Mouse (Mus musculus): ENCODE data around the gene Csf2. TPM values are rescaled to one million over a fixed set of nuclear protein-coding genes. Genes with fewer than 3 reads are reported as not detected.

Csf2 gene
- polyA plus RNA-seq, 1 experiment = not detected

DNA sequence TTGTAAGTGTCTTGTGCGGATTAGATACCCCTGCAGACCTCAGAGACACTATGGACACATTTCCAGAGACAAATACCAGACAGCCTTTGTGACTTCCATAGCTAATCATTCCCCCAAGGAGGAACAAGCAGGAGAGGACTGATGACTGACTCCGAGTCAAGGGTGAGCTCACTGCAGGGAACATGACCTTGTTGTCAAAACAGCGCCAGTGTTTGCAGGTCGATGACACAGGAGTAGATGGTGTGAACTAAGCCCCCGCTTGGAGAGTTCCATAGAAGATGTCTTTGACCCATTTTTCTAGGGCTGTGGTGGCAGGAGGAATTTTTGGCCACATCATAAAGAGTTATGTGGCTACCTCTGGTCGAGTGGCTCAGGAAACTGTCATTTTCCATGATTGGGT, 33.4 kb downstream of the Csf2 start:
- Histone ChIP-seq H3K79me2 (ENCODE audit: control insufficient read depth, insufficient read depth) (no peaks in the 10 kb centered on the region), H3K36me3 (ENCODE audit: control insufficient read depth, insufficient read depth) (no peaks in the 10 kb centered on the region), H3ac (ENCODE audit: control insufficient read depth, insufficient read length) (no peak overlapping the region), H3K4me3 (no peak overlapping the region), H3K27me3 (ENCODE audit: control insufficient read depth, insufficient read depth, insufficient read length) (no peaks in the 10 kb centered on the region), H3K4me2 (ENCODE audit: low read depth) (no peak overlapping the region)
- TF ChIP-seq POLR2AphosphoS2 (IDR thresholded peaks at IDR 0.05; ENCODE audit: insufficient read length, low read depth) (no peak), SRF (IDR thresholded peaks at IDR 0.05; ENCODE audit: control insufficient read depth, insufficient read length, low read depth) (no peak), CEBPB (IDR thresholded peaks at IDR 0.05; ENCODE audit: insufficient read depth, poor library complexity, severe bottlenecking) (no peak), POLR2A (IDR thresholded peaks at IDR 0.05; ENCODE audit: insufficient read length, low read depth) (no peak), TCF12 (IDR thresholded peaks at IDR 0.05; ENCODE audit: insufficient read depth, poor library complexity, severe bottlenecking) (no peak), TCF3 (IDR thresholded peaks at IDR 0.05; ENCODE audit: insufficient read length, low read depth) (no peak), USF1 (IDR thresholded peaks at IDR 0.05; ENCODE audit: low read depth) (no peak), MAX (IDR thresholded peaks at IDR 0.05; ENCODE audit: low read depth) (no peak), MYOG (IDR thresholded peaks at IDR 0.05; ENCODE audit: control insufficient read depth in 1 of 3, insufficient read depth in 1 of 3, insufficient read length in 2 of 3, low read depth in 2 of 3) (no peak), E2F4 (IDR thresholded peaks at IDR 0.05; ENCODE audit: insufficient read depth) (no peak), MYOD1 (IDR thresholded peaks at IDR 0.05; ENCODE audit: control insufficient read depth in 1 of 3, insufficient read length in 2 of 3, low read depth in 2 of 3) (no peak), REST (IDR thresholded peaks at IDR 0.05; ENCODE audit: insufficient read depth, insufficient read length) (no peak)

GRCm38 (mm10) chr11:54214499-54215443, 34.7 kb downstream of the Csf2 start:
- H3K4me2 ChIP-seq (ENCODE audit: low read depth) = peak overlapping the region; percentile 70
- no peak overlapping the region for H3ac ChIP-seq (ENCODE audit: control insufficient read depth, insufficient read length)
- H3K36me3 ChIP-seq (ENCODE audit: control insufficient read depth, insufficient read depth) = no peaks in the 10 kb centered on the region
- H3K4me3 ChIP-seq = no peak overlapping the region
- no peaks in the 10 kb centered on the region for H3K27me3 ChIP-seq (ENCODE audit: control insufficient read depth, insufficient read depth, insufficient read length)
- TF ChIP-seq TCF12 (IDR thresholded peaks at IDR 0.05; ENCODE audit: insufficient read depth, poor library complexity, severe bottlenecking) (peak; percentile 67), MYOD1 (IDR thresholded peaks at IDR 0.05; ENCODE audit: control insufficient read depth in 1 of 3, insufficient read length in 2 of 3, low read depth in 2 of 3) (no peak), MYOG (IDR thresholded peaks at IDR 0.05; ENCODE audit: control insufficient read depth in 1 of 3, insufficient read depth in 1 of 3, insufficient read length in 2 of 3, low read depth in 2 of 3) (peak in 1 of 3 experiments; percentile 19), POLR2A (IDR thresholded peaks at IDR 0.05; ENCODE audit: insufficient read length, low read depth) (no peak), MAX (IDR thresholded peaks at IDR 0.05; ENCODE audit: low read depth) (no peak)
- H3K79me2 ChIP-seq (ENCODE audit: control insufficient read depth, insufficient read depth) = no peaks in the 10 kb centered on the region

GRCm38 (mm10) chr11:54213631-54214030, 35.8 kb downstream of the Csf2 start:
- Histone ChIP-seq H3K4me2 (ENCODE audit: low read depth) (no peak overlapping the region), H3ac (ENCODE audit: control insufficient read depth, insufficient read length) (no peak overlapping the region), H3K27me3 (ENCODE audit: control insufficient read depth, insufficient read depth, insufficient read length) (no peaks in the 10 kb centered on the region), H3K4me3 (no peak overlapping the region), H3K36me3 (ENCODE audit: control insufficient read depth, insufficient read depth) (no peaks in the 10 kb centered on the region), H3K79me2 (ENCODE audit: control insufficient read depth, insufficient read depth) (no peaks in the 10 kb centered on the region)
- no peak for TF ChIP-seq POLR2A (IDR thresholded peaks at IDR 0.05; ENCODE audit: insufficient read length, low read depth)

- Histone ChIP-seq H3K4me2 (ENCODE audit: low read depth) (no peak overlapping the region), H3K79me2 (ENCODE audit: control insufficient read depth, insufficient read depth) (no peaks in the 10 kb centered on the region), H3ac (ENCODE audit: control insufficient read depth, insufficient read length) (no peak overlapping the region), H3K4me3 (no peak overlapping the region), H3K27me3 (ENCODE audit: control insufficient read depth, insufficient read depth, insufficient read length) (no peaks in the 10 kb centered on the region), H3K36me3 (ENCODE audit: control insufficient read depth, insufficient read depth) (no peaks in the 10 kb centered on the region)
- TF ChIP-seq MAX (IDR thresholded peaks at IDR 0.05; ENCODE audit: low read depth) (no peak), CEBPB (IDR thresholded peaks at IDR 0.05; ENCODE audit: insufficient read depth, poor library complexity, severe bottlenecking) (no peak), MYOD1 (IDR thresholded peaks at IDR 0.05; ENCODE audit: control insufficient read depth in 1 of 3, insufficient read length in 2 of 3, low read depth in 2 of 3) (no peak), POLR2A (IDR thresholded peaks at IDR 0.05; ENCODE audit: insufficient read length, low read depth) (no peak), E2F4 (IDR thresholded peaks at IDR 0.05; ENCODE audit: insufficient read depth) (no peak), POLR2AphosphoS2 (IDR thresholded peaks at IDR 0.05; ENCODE audit: insufficient read length, low read depth) (no peak), SRF (IDR thresholded peaks at IDR 0.05; ENCODE audit: control insufficient read depth, insufficient read length, low read depth) (no peak), TCF3 (IDR thresholded peaks at IDR 0.05; ENCODE audit: insufficient read length, low read depth) (no peak)
Observed at GRCm38 (mm10) chr11:54206993-54207392, 42.5 kb downstream of the Csf2 start.

GRCm38 (mm10) chr11:54205366-54205765, 44.1 kb downstream of the Csf2 start:
- no peak overlapping the region for H3K4me3 ChIP-seq
- H3ac ChIP-seq (ENCODE audit: control insufficient read depth, insufficient read length) = no peak overlapping the region
- H3K27me3 ChIP-seq (ENCODE audit: control insufficient read depth, insufficient read depth, insufficient read length) = no peaks in the 10 kb centered on the region
- no peak overlapping the region for H3K4me2 ChIP-seq (ENCODE audit: low read depth)
- TF ChIP-seq TCF3 (IDR thresholded peaks at IDR 0.05; ENCODE audit: insufficient read length, low read depth) (no peak), E2F4 (IDR thresholded peaks at IDR 0.05; ENCODE audit: insufficient read depth) (no peak), POLR2A (IDR thresholded peaks at IDR 0.05; ENCODE audit: insufficient read length, low read depth) (no peak), MYOG (IDR thresholded peaks at IDR 0.05; ENCODE audit: control insufficient read depth in 1 of 3, insufficient read depth in 1 of 3, insufficient read length in 2 of 3, low read depth in 2 of 3) (no peak), USF1 (IDR thresholded peaks at IDR 0.05; ENCODE audit: low read depth) (no peak), SRF (IDR thresholded peaks at IDR 0.05; ENCODE audit: control insufficient read depth, insufficient read length, low read depth) (no peak), MAX (IDR thresholded peaks at IDR 0.05; ENCODE audit: low read depth) (no peak), MYOD1 (IDR thresholded peaks at IDR 0.05; ENCODE audit: control insufficient read depth in 1 of 3, insufficient read length in 2 of 3, low read depth in 2 of 3) (no peak), TCF12 (IDR thresholded peaks at IDR 0.05; ENCODE audit: insufficient read depth, poor library complexity, severe bottlenecking) (no peak), CEBPB (IDR thresholded peaks at IDR 0.05; ENCODE audit: insufficient read depth, poor library complexity, severe bottlenecking) (no peak), REST (IDR thresholded peaks at IDR 0.05; ENCODE audit: insufficient read depth, insufficient read length) (no peak)
- H3K79me2 ChIP-seq (ENCODE audit: control insufficient read depth, insufficient read depth) = no peaks in the 10 kb centered on the region
- no peaks in the 10 kb centered on the region for H3K36me3 ChIP-seq (ENCODE audit: control insufficient read depth, insufficient read depth)

Measured in myocyte (in vitro differentiated cells).